Mouse (Mus musculus) adrenal gland, adult (tissue): ENCODE measurements around the gene Tmeff2.

Experiments used
- DNase-seq, 2 experiments: peaks; one replicate each; pipeline ENCODE4 v3.0.0; 2022 to 2023; ENCODE audit warnings: low spot score in 1 of 2; ENCODE audit not compliant: inconsistent age in 2 of 2

Gene Tmeff2

GRCm38 (mm10) chr1:50979358-50980081 is 79.1 kb downstream of the Tmeff2 start:
- DNase-seq: no peak

- no peak for DNase-seq
Observed at GRCm38 (mm10) chr1:50980591-50980990, 80.1 kb downstream of the Tmeff2 start.

GRCm38 (mm10) chr1:50981151-50981828 is 80.8 kb downstream of the Tmeff2 start:
- no peak for DNase-seq

GRCm38 (mm10) chr1:50990661-50991060 is 90.2 kb downstream of the Tmeff2 start:
- DNase-seq: no peak

- DNase-seq: no peak
Observed at GRCm38 (mm10) chr1:50994505-50994904, 94.1 kb downstream of the Tmeff2 start.

GRCm38 (mm10) chr1:50999793-51000192 is 99.3 kb downstream of the Tmeff2 start:
- DNase-seq: no peak

- no peak for DNase-seq
Observed at GRCm38 (mm10) chr1:51008344-51008743, 107.9 kb downstream of the Tmeff2 start.

GRCm38 (mm10) chr1:51040249-51040648 is 139.8 kb downstream of the Tmeff2 start:
- no peak for DNase-seq

- DNase-seq: no peak
Observed at GRCm38 (mm10) chr1:51044810-51045209, 144.4 kb downstream of the Tmeff2 start.

- DNase-seq: no peak
Observed at GRCm38 (mm10) chr1:51064549-51064948, 164.1 kb downstream of the Tmeff2 start.

- DNase-seq: no peak
Observed at GRCm38 (mm10) chr1:51065652-51066051, 165.2 kb downstream of the Tmeff2 start.

GRCm38 (mm10) chr1:51068814-51069213 is 168.4 kb downstream of the Tmeff2 start:
- no peak for DNase-seq

- DNase-seq: no peak
Observed at GRCm38 (mm10) chr1:51069288-51069687, 168.8 kb downstream of the Tmeff2 start.

- no peak for DNase-seq
Observed at GRCm38 (mm10) chr1:51074076-51074475, 173.6 kb downstream of the Tmeff2 start.

GRCm38 (mm10) chr1:51075785-51076771 is 175.6 kb downstream of the Tmeff2 start:
- no peak for DNase-seq

- no peak for DNase-seq
Observed at GRCm38 (mm10) chr1:51088921-51089320, 188.5 kb downstream of the Tmeff2 start.

GRCm38 (mm10) chr1:51089803-51090202 is 189.4 kb downstream of the Tmeff2 start:
- DNase-seq: no peak

- no peak for DNase-seq
Observed at GRCm38 (mm10) chr1:51090212-51090761, 189.8 kb downstream of the Tmeff2 start.

GRCm38 (mm10) chr1:51094713-51095112 is 194.3 kb downstream of the Tmeff2 start:
- DNase-seq: no peak

GRCm38 (mm10) chr1:51096848-51097598 is 196.6 kb downstream of the Tmeff2 start:
- DNase-seq: no peak
